Mouse (Mus musculus): ENCODE measurements around the gene Miox.

Miox gene

GRCm38 (mm10) chr15:89334271-89334670 is at the start of gene Miox:
Gene Miox, plus strand, starts transcription at chr15:89334398.
- peak; percentile 81 for DNase-seq

DNA sequence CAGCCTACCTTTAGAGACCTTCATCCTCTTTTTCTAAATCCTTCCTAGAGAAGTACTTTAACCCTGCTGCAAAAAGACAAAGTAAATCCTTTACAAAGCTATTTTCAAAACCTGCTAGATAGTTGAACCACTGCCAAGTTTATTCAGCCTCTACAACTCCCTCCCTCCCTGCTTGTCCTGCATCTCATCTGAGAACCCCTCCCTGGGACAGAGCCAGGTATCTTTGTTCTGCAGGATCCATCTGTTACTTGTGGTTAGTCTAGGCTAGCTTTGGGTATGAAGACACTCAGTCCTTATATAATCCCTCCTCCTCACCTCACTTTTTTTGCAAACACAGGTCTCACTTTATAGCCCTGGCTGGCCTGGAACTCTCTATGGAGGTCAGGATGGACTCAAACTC is 49.2 kb upstream of the Miox start:
- peak; percentile 28 for DNase-seq

DNA sequence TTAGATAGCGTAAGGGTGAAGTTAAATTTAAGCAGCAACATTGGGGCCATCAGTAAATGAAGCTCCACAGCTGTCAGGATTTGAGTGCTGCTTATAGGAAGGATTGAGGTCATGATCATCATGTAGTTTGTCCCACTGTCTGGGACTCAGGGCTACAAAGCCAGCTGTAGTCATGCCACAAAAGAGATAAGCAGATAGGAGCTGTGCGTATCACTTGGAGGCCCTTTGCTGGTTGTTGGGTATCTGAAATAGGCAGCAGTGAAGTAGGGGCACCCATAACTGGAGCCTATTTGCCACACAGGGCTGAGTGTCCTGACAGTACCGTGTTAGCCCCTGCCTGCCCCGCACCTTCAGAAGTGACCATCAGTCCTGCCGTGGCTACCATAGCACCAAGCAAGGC is 48.7 kb upstream of the Miox start:
- DNase-seq, result no peak

GRCm38 (mm10) chr15:89286114-89286513 is 48.1 kb upstream of the Miox start:
- no peak for DNase-seq

DNA sequence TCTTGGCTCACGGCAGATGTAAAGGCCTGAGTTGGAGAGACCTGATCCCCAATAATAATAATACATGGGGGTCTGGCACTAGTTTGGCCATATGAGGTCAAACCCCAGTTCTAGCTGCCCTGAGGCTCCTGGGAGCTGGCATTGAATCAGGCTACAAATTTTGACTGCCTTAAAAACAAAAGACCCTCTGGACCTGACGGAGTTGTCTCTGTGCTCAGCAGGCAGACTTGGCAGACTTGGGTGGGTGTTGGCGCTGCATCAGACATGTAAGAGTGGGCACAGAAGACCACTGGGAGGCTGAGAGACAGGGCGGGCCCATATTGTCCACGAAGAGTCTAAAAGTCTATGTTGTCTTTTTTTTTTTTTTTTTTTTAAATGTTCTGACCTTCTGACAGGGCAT is 47.6 kb upstream of the Miox start:
- DNase-seq, result no peak

DNA sequence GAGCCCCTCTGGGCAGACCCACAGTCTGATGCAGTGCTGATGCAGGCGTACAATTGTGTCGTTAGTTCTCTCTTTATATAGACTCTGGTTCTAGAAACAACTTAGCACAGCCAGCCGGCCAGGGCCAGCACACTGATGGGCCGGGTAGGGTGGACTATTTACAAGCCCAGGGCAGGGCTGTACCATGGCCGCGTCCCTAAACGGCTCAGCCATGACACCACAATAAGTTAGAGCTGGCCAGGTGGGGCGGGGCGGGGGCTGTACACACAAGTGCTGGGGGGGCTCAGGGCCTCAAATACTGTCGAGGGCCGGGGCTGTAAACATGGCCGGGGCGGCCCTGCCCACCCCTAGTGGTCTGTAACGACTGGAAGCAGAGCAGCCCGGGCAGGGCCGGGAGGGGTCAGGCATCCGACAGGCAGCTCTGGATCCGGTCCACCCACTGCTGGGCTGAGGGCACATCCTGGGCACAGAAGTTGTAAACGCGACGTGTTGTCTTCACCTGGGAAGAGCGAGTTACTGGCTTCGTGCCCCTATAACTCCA is 45.9 kb upstream of the Miox start:
- no peak for DNase-seq

DNA sequence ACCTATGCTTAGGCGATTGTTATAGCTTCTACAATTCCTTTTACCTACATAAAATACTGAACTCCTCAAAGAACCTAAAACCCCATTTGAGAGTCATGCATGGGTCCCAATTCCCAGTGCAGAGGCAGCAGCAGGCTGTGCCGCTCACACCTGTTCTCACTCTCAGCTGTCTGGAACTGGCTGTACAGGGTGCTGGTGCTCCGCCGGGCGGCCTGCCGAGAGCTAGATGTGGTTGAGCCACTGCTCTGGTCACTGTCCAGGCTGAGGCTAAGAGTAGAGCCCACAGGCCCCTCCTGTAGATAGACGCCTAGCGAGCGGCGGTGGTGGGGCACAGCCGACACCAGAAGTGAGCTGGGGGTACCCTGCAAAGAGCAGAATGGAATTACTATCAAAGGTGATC is 44.7 kb upstream of the Miox start:
- DNase-seq, result no peak

- no peak for DNase-seq
These were observed 42.7 kb upstream of the Miox start for GRCm38 (mm10) chr15:89291521-89291920.

- DNase-seq, result no peak
These were observed 41.4 kb upstream of the Miox start for GRCm38 (mm10) chr15:89292795-89293194.

GRCm38 (mm10) chr15:89293778-89294177 is 40.4 kb upstream of the Miox start:
- DNase-seq, result no peak

- no peak for DNase-seq
These were observed 38.5 kb upstream of the Miox start for GRCm38 (mm10) chr15:89295580-89296165.

DNA sequence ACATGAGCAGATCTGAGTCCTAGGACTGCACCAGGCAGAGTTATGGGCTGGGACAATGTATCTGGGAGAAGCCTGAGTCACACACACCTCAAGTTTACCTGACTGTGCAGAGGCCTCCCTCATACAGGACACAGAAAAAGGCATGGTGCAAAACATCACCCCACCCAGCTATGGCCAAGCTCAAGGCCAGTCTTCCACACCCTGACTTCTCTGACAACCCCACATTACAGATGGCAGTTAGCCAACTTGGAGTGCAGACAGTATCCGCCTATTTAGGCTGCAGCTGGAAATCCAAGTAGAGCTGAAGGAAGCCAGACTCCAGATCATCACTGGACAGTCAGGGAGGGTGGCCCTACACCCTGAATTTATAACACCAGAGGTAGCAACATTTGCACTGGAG is 37.7 kb upstream of the Miox start:
- DNase-seq, result peak; percentile 43

GRCm38 (mm10) chr15:89297695-89298094 is 36.5 kb upstream of the Miox start:
- DNase-seq, result no peak

- DNase-seq, result peak; percentile 60
These were observed 34.0 kb upstream of the Miox start for GRCm38 (mm10) chr15:89300180-89300579.

DNA sequence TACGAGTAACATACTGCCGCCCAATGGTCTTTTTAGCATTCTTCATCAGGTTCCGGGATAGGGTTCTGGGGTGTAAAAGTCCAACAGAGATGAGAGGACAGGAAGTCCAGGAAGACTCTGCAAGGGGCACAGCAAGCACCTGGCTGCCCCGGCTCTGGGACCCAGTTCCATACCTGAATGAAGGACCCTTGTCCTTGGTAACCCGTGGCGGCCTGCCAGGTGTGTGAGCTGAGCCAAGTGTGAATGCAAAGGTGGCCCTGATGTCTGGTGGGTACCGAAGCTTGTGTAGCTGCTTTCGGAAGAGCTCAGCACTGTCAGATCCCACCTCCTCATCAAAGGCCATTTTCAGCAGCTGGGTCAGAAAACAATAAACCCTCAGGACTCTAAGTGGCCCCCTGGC is 33.6 kb upstream of the Miox start:
- peak; percentile 57 for DNase-seq

DNA sequence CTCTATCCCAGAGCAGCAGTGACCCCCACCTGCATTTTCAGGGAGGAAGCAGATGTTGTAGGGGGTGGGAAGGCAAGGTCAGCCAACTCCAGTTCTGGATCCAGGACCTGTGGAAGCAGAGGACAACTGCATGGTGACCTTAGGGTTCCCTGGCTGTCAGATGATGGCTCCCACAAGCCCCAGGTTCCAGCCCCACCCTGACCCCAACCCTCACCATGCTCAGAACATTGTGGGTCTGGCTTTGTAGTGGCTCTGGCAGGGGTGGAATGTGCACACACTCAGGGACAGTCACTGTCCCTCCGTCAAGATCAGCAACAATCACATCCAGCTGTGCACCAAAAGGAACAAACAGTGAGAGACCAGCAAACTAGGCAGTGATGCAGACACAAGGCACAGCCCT is 28.2 kb upstream of the Miox start:
- DNase-seq, result no peak

GRCm38 (mm10) chr15:89307461-89307860 is 26.7 kb upstream of the Miox start:
- no peak for DNase-seq

DNA sequence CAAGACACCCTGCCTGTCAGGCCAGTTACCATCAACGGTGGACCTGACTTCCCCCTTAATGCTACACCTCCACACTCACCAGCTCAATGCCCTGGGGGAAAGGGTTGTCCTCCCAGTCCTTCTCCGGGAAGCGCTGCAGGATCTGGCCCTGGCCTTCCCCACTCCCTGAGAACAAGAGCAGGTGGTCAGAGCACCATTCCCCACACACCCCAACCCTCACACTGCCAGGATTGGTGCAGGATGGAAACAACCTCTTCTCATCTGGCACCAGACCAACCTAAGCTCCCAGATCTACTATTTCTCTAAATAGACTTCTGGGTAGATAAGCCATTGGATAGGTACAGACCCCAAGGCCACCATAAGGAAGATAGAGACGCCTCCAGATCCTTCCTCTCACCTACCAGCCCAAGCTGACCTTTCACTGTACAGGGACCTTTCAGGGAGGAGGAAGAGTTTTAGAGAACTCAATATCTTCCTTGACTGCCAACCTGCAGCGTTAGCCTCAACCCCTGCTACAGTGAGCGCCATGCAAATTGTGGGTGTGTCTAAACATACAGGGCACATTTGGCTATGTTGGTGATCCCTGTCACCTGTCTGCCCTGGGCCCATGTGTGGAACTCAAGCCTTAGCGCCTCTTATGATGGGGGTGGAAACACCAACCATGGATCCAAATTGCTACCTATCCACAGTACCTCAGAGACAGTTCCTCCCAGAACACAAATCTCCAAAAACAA is 25.6 kb upstream of the Miox start:
- DNase-seq, result no peak

GRCm38 (mm10) chr15:89309962-89310498 is 24.2 kb upstream of the Miox start:
- DNase-seq, result no peak

GRCm38 (mm10) chr15:89313359-89313758 is 20.8 kb upstream of the Miox start:
- no peak for DNase-seq

DNA sequence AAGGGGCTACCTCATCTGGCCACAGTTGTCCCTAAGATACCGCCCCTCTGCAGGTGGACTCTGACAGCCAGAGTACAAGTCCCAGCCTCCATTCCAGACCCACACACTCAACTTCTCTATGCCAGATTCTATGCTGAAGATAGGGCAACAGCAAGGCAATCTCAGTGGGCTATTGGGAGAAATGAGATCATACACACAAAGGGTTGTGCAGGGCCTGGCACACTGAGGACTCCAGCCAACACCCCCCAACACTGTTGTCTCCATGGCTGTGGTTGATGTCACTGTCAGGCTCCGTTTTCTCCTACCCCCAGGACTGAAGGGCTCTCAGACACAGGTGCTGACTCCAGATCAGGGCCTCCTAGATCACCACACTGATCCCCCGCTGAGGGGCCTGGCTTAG is 20.1 kb upstream of the Miox start:
- DNase-seq, result no peak

DNA sequence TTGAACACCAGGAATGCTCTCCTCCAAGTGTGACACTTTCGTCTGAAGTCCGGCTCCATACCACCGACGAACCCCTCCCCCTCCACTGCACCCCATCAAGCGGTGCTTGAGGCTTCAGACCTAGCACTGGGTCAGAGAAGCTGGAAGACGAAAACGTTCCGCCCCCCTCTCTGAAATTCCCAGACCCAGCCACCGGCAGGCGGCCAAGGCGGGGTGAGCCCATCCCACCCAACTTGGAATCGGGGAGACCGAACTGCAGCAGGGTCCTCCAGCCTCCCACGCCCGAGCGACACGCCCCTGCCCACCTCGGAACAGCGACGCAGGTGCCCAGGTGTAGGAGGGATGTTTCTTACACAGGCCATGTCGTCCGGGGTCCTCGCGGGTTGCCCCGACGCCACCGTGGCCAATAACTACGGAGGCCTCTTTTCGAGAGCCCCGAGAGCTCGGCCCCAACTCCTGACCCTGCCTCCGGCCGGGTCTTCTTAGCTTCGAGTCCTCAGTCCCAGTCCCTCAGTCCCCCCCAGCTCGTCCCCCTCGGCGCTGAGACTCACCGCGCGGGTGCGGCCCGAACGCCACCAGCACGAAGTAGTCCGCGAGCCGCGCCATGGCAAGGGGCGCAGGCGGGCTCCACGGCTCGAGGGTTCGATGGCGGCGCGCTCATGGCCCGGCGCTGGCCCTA is 19.5 kb upstream of the Miox start:
- peak; percentile 39 for DNase-seq

DNA sequence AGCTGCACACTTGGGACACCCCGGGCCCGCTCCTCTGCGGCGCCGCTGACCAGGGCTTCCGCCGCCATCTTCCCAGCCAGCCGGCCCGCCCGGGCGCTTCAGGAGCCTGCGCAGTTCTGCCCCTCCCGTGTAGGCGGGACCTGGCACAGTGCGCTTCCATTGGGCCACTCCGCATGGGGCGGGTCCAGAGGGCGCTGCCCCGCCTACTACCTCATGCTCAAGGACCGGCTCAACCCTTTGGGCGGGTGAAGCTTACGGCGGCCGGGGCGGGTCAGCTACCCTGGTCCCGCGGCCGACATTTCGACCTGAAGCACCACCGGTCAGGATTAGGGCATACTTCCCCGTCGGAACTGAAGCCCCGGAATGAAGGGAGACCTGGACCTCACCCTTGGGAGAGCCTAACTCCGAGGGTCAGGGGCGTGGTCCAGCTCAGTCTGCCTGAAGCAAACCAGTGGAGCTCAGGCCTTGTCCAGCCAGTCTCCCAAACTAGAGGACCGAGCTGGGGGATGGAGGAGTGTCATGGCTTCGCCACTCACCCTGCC is 18.9 kb upstream of the Miox start, which contains the start of gene Sbf1:
Sbf1 (minus strand) TSS at position 122 of the 542 bp plus-strand sequence.
- DNase-seq, result peak; percentile 99
